11 mouse cellular contexts compared by ENCODE assay signal in genomic region chr16:29865075-29865740, GRCm38 (mm10).
DNase-seq lines count a peak whose midpoint lies in the region; ATAC-seq and TF ChIP-seq lines count a peak whose summit lies in the region.
"Had no signal": no experiment of that assay in that cellular context is flagged by ENCODE, and none has a peak within 500 bp of the region (broad histone marks: within the 10 kb centered on the region; RNA-seq: fewer than 3 reads in every experiment).

No protein-coding gene starts in this region.

- H3K79me2 ChIP-seq in MEL (ENCODE audit: control insufficient read depth, insufficient read depth, low read length, poor library complexity): no peaks in the 10 kb centered on the region

- peak; percentile 37 for DNase-seq in kidney, postnatal 10 days
- no peak for DNase-seq in kidney, adult 18-20 months
- DNase-seq in MEL (ENCODE audit: low read depth, low spot score): peak; percentile 4
- DNase-seq in adrenal gland, postnatal 25 days: peak; percentile 38
- no peak for DNase-seq in spleen, postnatal 4 days (ENCODE audit: low spot score in 2 of 2)
- no peak for DNase-seq in liver, postnatal 0 days
- DNase-seq in spleen, postnatal 10 days (ENCODE audit: low spot score in 2 of 2): no peak
- DNase-seq: cerebellum, adult 11-12 months; lung, adult 2 months had no signal

- TF ChIP-seq EP300 in MEL (IDR thresholded peaks at IDR 0.05; ENCODE audit: low read depth in 1 of 2, low read length in 2 of 2): no peak
- no peak for TF ChIP-seq EP300 in liver, postnatal 0 days (IDR thresholded peaks at IDR 0.05; ENCODE audit: low read depth)

- H3K27me3 ChIP-seq in MEL (ENCODE audit: control insufficient read depth in 1 of 2, insufficient read depth in 2 of 2, low read length in 2 of 2): peaks cover 5 to 10% of the 10 kb centered on the region in 2 experiments
- no peaks in the 10 kb centered on the region for H3K27me3 ChIP-seq in liver, postnatal 0 days (ENCODE audit: insufficient read depth, low read length)
- H3K27me3 ChIP-seq: limb, embryonic 12.5 days had no signal

- peak; percentile 72 for ATAC-seq in megakaryocyte-erythroid progenitor cell, adult 5-6 weeks (replicated peaks; ENCODE audit: low FRiP score, low TSS enrichment, poor library complexity, severe bottlenecking)
- ATAC-seq in liver, postnatal 0 days: no peak

- no peak for TF ChIP-seq CTCF in MEL (IDR thresholded peaks at IDR 0.05 in 2 of 3, conservative IDR thresholded peaks at IDR 0.05 in 1 of 3; ENCODE audit: control insufficient read depth in 1 of 3, insufficient read depth in 1 of 3, low read depth in 2 of 3, low read length in 3 of 3, poor library complexity in 1 of 3, severe bottlenecking in 1 of 3)
- TF ChIP-seq CTCF in liver, postnatal 0 days (IDR thresholded peaks at IDR 0.05; ENCODE audit: low read depth): no peak

- no peaks in the 10 kb centered on the region; a peak in 1 of 4 replicates for H3K4me1 ChIP-seq in MEL (ENCODE audit: control insufficient read depth in 1 of 2, insufficient read depth in 2 of 2, low read length in 2 of 2)
- no peaks in the 10 kb centered on the region for H3K4me1 ChIP-seq in liver, postnatal 0 days (ENCODE audit: insufficient read depth)

- no peaks in the 10 kb centered on the region for H3K9me3 ChIP-seq in MEL (replicated peaks; ENCODE audit: insufficient read depth, low read length)
- H3K9me3 ChIP-seq in liver, postnatal 0 days (ENCODE audit: low read length): no peaks in the 10 kb centered on the region
- H3K9me3 ChIP-seq: limb, embryonic 12.5 days had no signal

- no peak overlapping the region for H3K4me3 ChIP-seq in MEL (ENCODE audit: control insufficient read depth in 1 of 2, insufficient read depth in 1 of 2, low read depth in 2 of 2, low read length in 2 of 2)
- no peak overlapping the region for H3K4me3 ChIP-seq in liver, postnatal 0 days (ENCODE audit: low read depth, low read length)
- H3K4me3 ChIP-seq: limb, embryonic 12.5 days had no signal

- H3K4me2 ChIP-seq in liver, postnatal 0 days (ENCODE audit: low read depth, low read length): no peak overlapping the region
- H3K4me2 ChIP-seq: limb, embryonic 12.5 days had no signal

- TF ChIP-seq RAD21 in MEL (IDR thresholded peaks at IDR 0.05; ENCODE audit: low read depth, low read length): no peak

- no peaks in the 10 kb centered on the region for H3K36me3 ChIP-seq in MEL (ENCODE audit: control insufficient read depth in 1 of 2, insufficient read depth in 2 of 2, low read length in 2 of 2)
- no peaks in the 10 kb centered on the region for H3K36me3 ChIP-seq in liver, postnatal 0 days (replicated peaks; ENCODE audit: insufficient read depth, low read length)
- H3K36me3 ChIP-seq: limb, embryonic 12.5 days had no signal

- no peak overlapping the region for H3K27ac ChIP-seq in MEL (ENCODE audit: control insufficient read depth, low read depth, low read length)
- H3K27ac ChIP-seq in liver, postnatal 0 days (ENCODE audit: low read depth): no peak overlapping the region
- H3K27ac ChIP-seq: limb, embryonic 12.5 days had no signal

- no peak for TF ChIP-seq POLR2A in MEL (IDR thresholded peaks at IDR 0.05; ENCODE audit: control insufficient read depth in 1 of 2, insufficient read depth in 1 of 2, low read depth in 1 of 2, low read length in 2 of 2, poor library complexity in 1 of 2)

- WGBS in liver, postnatal 0 days (ENCODE audit: insufficient replicate concordance): 50% methylated on average over 17 of the region's 17 CpGs

- H3K9ac ChIP-seq in MEL (ENCODE audit: control insufficient read depth, low read depth, low read length, poor library complexity, severe bottlenecking): no peak overlapping the region
- H3K9ac ChIP-seq in liver, postnatal 0 days (replicated peaks): no peak overlapping the region
- H3K9ac ChIP-seq: limb, embryonic 12.5 days had no signal

TF ChIP-seq in MEL, 35 proteins besides CTCF, POLR2A, EP300 and RAD21:
- no peak for TF ChIP-seq RCOR1 (IDR thresholded peaks at IDR 0.05; ENCODE audit: low read depth, low read length)
- TF ChIP-seq CHD2 (IDR thresholded peaks at IDR 0.05; ENCODE audit: low read length): no peak
- TF ChIP-seq ZKSCAN1 (IDR thresholded peaks at IDR 0.05; ENCODE audit: low read depth, low read length): no peak
- no peak for TF ChIP-seq MAX (IDR thresholded peaks at IDR 0.05; ENCODE audit: low read length)
- TF ChIP-seq UBTF (IDR thresholded peaks at IDR 0.05; ENCODE audit: borderline replicate concordance, insufficient read depth, low read depth, low read length): no peak
- no peak for TF ChIP-seq ZNF384 (IDR thresholded peaks at IDR 0.05; ENCODE audit: low read depth, low read length)
- TF ChIP-seq MAFK (IDR thresholded peaks at IDR 0.05; ENCODE audit: borderline replicate concordance, low read depth, low read length): no peak
- TF ChIP-seq TBP (IDR thresholded peaks at IDR 0.05; ENCODE audit: low read depth, low read length): no peak
- no peak for TF ChIP-seq TCF12 (IDR thresholded peaks at IDR 0.05; ENCODE audit: low read depth, low read length)
- TF ChIP-seq POLR2AphosphoS5 (IDR thresholded peaks at IDR 0.05; ENCODE audit: borderline replicate concordance, low read depth, low read length): no peak
- TF ChIP-seq ELF1 (IDR thresholded peaks at IDR 0.05; ENCODE audit: low read depth, low read length): no peak
- TF ChIP-seq USF2 (IDR thresholded peaks at IDR 0.05; ENCODE audit: borderline replicate concordance in 1 of 2, insufficient read depth in 1 of 2, low read depth in 1 of 2, low read length in 2 of 2): no peak
- no peak for TF ChIP-seq JUND (IDR thresholded peaks at IDR 0.05; ENCODE audit: low read depth, low read length)

Comparison
In these comparisons a context has a peak if more than half of its experiments do, and no peak if none do; other contexts are left out.
1. DNase-seq: peak in kidney, postnatal 10 days (single experiment), MEL (single experiment) and adrenal gland, postnatal 25 days (single experiment); none in kidney, adult 18-20 months (single experiment), spleen, postnatal 4 days (0 of 2), liver, postnatal 0 days (single experiment) and spleen, postnatal 10 days (0 of 2).